Mouse (Mus musculus) lung, embryonic 16.5 days (tissue): Measurements from ENCODE around the gene Pigu. TPM values are rescaled to one million over a fixed set of nuclear protein-coding genes. Genes with fewer than 3 reads are reported as not detected.

ENCODE experiments used
- ATAC-seq: fragments of 200-750 bp; cut with Nextera tagmentation; 2 replicates; pipeline ENCODE4 v1.8.0; 2017; ENCODE audit warnings: low read depth, mild to moderate bottlenecking, moderate library complexity
- H3K27ac ChIP-seq: fragments of 300-500 bp; sonication (generic); 2 replicates; pipeline ENCODE4 v1.5.1; 2014; ENCODE audit warnings: mild to moderate bottlenecking, control low read depth, low read length
- H3K27me3 ChIP-seq: fragments of 300-500 bp; sonication (generic); 2 replicates; pipeline ENCODE4 v1.6.1; 2014; ENCODE audit warnings: low read depth, low read length, mixed read lengths; ENCODE audit not compliant: control insufficient read depth, insufficient read depth
- H3K36me3 ChIP-seq: fragments of 300-500 bp; sonication (generic); 2 replicates; pipeline ENCODE4 v1.6.1; 2014; ENCODE audit warnings: low read length; ENCODE audit not compliant: control insufficient read depth, insufficient read depth
- H3K4me1 ChIP-seq: fragments of 300-500 bp; sonication (generic); replicated peaks from 2 replicates; pipeline ENCODE4 v1.6.1; 2014; ENCODE audit warnings: low read length, mixed read lengths; ENCODE audit not compliant: control insufficient read depth, insufficient read depth
- H3K4me2 ChIP-seq: fragments of 300-500 bp; sonication (generic); 2 replicates; pipeline ENCODE4 v1.6.1; 2014; ENCODE audit warnings: low read depth, low read length, control low read depth
- H3K4me3 ChIP-seq: fragments of 300-500 bp; sonication (generic); 2 replicates; pipeline ENCODE4 v1.5.1; 2014; ENCODE audit warnings: mild to moderate bottlenecking, low read length, control low read depth
- H3K9ac ChIP-seq: fragments of 300-500 bp; sonication (generic); 2 replicates; pipeline ENCODE4 v1.6.1; 2014; ENCODE audit warnings: low read length, control low read depth
- H3K9me3 ChIP-seq: fragments of 300-500 bp; sonication (generic); 2 replicates; pipeline ENCODE4 v1.6.1; 2016; ENCODE audit warnings: low read length; ENCODE audit not compliant: control insufficient read depth
- WGBS: fragments of 180-500 bp; shearing (Covaris S2); extraction: QIAGEN DNeasy Blood & Tissue Kit; methylation state at CpG from one replicate; pipeline ENCODE4 v1.1.7; 2014; 5-methylcytosine and 5-hydroxymethylcytosine counted together
- polyA plus RNA-seq: library from polyadenylated mRNA; unstranded; fragments of >200 nt; fragmentation: Nextera tagmentation; extraction: Ambion mirVana; gene quantifications from 2 replicates; pipeline ENCODE4 v1.2.1, GENCODE M21; 2015

The Pigu gene
- polyA plus RNA-seq, 1 experiment from 2014 or later = 54.9 TPM

DNA sequence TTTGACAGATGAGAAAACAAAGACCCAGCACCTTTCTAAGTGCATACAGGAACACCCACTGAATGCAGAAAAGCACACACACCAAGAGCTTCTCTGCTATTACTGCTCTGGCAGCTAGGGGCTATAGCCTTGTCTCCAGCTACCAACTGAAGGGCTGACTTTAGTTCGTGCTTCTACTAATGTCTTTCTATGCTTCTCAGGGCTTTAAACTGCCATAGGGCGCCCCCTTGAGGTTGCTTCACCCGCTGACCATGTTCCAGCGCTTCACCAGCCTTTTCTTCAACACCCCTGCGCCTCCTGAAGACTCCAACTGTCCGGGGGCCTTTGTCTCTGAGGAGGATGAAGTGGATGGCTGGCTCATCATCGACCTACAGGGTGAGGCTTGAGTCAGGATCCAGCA lies 27.9 kb upstream of the Pigu start:
- H3K4me1 ChIP-seq = peaks cover 15% of the 10 kb centered on the region
- 30% methylated on average over 7 of the region's 7 CpGs for WGBS
- H3K36me3 ChIP-seq = peaks cover 5% of the 10 kb centered on the region
- H3K9ac ChIP-seq = no peak overlapping the region
- no peak overlapping the region for H3K4me3 ChIP-seq
- H3K27me3 ChIP-seq = peaks cover 4% of the 10 kb centered on the region; the same call in 1 of the 2 replicates
- H3K27ac ChIP-seq = no peak overlapping the region
- H3K4me2 ChIP-seq = no peak overlapping the region
- peak; percentile 21; the same call in 1 of the 2 replicates for ATAC-seq
- no peaks in the 10 kb centered on the region for H3K9me3 ChIP-seq

DNA sequence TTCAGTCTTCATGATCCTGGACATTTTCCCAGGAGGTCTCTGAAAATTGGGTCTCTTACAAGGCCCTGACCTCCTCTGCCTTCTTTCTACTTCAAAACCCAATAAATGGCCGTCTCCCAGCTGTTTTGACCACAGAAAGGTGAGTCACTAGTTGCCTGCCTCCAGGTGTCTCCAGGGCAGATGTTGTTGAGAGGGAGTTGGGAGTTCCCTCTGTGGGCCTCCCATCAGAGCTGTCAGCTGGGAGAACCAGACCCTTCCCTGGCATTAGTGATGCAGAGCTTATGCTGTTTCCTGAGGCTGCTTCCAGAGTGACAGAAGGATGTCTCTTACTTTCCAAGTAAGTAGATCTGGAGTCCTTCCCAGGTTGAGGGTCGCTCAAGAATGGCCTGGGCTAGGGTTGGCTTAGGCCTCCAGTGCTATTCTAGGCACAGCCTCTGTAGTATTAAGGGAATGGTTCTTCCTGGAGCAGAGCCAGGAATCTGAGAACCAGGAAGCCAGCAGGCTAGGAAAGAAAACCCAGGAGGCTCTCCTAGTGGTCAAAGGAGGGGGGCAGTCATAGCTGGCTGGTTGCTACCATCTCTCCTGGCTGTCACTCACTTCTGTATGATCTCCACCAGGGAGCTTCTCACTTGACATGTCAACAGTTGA lies 25.7 kb upstream of the Pigu start:
- no peaks in the 10 kb centered on the region for H3K36me3 ChIP-seq
- WGBS = 68% methylated on average over 2 of the region's 2 CpGs
- no peak overlapping the region for H3K4me3 ChIP-seq
- no peak overlapping the region for H3K9ac ChIP-seq
- no peaks in the 10 kb centered on the region for H3K9me3 ChIP-seq
- H3K27ac ChIP-seq = no peak overlapping the region
- peak overlapping the region; percentile 95 for H3K4me2 ChIP-seq
- peaks cover 15% of the 10 kb centered on the region for H3K4me1 ChIP-seq
- H3K27me3 ChIP-seq = peaks cover 4% of the 10 kb centered on the region; the same call in 1 of the 2 replicates
- no peak for ATAC-seq

DNA sequence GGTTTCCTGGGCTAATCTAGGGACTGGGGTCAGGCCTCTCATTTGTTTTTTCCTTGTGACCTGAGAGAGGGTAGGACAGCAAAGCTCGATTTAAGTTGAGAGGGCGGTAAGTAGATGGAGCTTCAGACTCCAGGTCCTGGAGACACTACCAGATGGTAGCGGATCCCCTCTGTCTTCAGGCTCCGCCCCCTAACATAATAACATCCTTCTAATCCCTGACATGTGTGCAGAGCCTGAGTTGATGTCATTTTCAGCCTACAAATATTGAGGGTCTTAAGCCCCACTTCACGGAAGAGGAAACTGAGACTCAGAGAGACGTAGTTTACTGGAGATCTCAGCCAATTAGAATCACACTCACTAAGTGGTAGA lies 25.1 kb upstream of the Pigu start:
- no peaks in the 10 kb centered on the region for H3K9me3 ChIP-seq
- 16% methylated on average over 6 of the region's 6 CpGs for WGBS

DNA sequence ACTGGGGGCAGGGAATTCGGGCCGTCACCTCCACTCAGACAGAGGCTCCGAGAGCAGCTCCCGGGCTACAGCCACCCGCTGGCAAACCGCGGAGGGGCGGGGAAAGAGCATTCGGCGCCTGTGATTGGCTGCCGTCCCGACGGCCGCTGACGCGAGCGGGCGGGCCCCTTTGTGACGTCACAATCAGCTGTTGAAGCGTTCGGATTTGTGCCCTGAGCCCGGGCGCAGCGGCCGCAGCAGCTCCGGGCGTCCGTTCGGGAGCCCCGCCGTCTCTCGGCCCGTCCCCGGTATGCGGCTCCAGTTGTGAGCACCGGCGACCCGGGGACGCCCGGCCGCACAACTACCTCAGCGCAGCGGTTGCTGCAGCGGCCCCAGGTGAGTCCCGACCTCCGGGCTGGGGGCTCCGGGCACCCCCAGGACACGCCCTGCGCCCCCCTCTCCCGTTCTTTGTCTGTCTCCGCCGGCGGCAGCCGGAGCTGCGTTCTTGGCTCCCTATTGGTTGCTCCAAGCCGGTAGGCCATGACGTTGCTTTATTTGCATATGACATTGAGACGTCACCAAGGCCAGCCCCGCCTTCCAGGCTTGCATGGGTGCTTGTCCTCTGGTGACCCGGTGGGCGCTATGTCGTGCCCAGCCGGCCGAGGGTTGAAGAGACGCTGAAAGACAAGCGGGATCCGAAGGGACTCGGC lies 24.6 kb upstream of the Pigu start:
- under 1% methylated on average over 61 of the region's 68 CpGs for WGBS
- H3K27me3 ChIP-seq = peaks cover 4% of the 10 kb centered on the region; the same call in 1 of the 2 replicates
- peak overlapping the region; percentile 95 for H3K4me2 ChIP-seq
- H3K9ac ChIP-seq = peak overlapping the region; percentile 94
- peak overlapping the region; percentile 98 for H3K4me3 ChIP-seq
- peaks cover 15% of the 10 kb centered on the region for H3K4me1 ChIP-seq
- H3K36me3 ChIP-seq = no peaks in the 10 kb centered on the region
- H3K27ac ChIP-seq = peak overlapping the region; percentile 98
- peak; percentile 94 for ATAC-seq
- no peaks in the 10 kb centered on the region for H3K9me3 ChIP-seq

More for the DNA sequence above, 25.1 kb upstream of the Pigu start:
- Histone ChIP-seq H3K27ac (peak overlapping the region; percentile 98), H3K4me2 (peak overlapping the region; percentile 95), H3K4me3 (peak overlapping the region; percentile 98), H3K36me3 (no peaks in the 10 kb centered on the region), H3K9ac (peak overlapping the region; percentile 94), H3K27me3 (peaks cover 4% of the 10 kb centered on the region; the same call in 1 of the 2 replicates), H3K4me1 (peaks cover 15% of the 10 kb centered on the region)
- ATAC-seq = peak; percentile 13; the same call in 1 of the 2 replicates

DNA sequence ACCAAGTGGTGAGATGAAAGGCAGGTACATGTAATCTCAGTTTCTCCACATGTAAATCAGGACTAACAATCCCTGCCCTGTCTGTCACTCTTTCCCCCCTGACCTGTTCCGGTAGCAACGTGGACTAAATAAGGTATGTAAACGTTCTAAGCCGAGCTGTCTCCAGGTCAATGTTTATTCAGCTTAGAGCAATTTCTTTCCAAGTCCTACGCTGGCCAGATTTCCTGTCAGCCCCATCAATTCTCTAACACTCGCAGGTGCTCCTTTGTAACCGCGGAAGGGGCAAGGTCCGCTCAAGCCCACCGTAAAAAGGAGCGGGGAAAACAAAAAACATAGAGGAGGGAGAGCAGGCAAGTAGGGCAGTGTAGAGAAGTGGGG lies 23.8 kb upstream of the Pigu start:
- peak overlapping the region; percentile 13; the same call in 1 of the 2 replicates for H3K27ac ChIP-seq
- 2% methylated on average over 11 of the region's 11 CpGs for WGBS

DNA sequence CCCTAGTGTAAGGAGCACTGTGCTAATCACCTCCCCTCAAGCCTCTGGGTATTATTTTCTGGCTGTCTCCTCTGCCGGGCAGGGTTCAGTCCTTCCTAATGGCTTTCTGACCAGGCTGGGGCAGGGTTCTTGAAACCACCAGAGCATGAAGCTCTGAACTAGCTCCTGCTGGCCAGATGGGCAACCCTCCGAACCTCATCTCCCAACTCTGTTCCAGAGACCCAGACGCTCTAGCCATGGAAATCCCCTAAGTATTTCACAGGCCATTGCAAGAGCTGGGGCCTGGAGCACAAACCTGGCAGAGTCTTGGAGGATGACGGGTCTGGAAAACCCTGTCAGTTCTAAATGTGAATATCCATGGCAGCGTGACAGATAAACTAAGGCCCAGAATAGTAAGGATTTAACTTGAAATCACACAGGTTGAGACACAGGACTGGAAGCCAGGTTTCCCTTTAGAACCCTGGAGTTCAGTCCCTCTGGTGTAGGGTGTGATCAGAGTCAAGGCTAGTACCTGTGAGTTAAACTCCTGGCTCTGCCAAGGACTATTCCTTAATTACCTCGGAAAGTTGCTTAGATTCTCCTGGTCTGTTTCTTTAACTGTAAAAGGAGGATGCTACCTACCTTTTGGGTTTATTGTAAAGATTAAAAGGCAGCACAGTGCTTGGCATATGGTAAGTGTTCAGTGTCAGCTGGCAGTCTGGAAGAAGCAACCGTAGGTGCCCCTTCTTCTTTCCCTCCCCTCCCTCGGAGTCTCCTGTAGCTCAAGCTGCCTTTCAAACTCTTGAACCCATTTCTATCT lies 23.2 kb upstream of the Pigu start, which contains the start of gene Trp53inp2:
Trp53inp2 (plus strand) TSS at position 799 of the 799 bp plus-strand sequence.
- Histone ChIP-seq H3K27me3 (peaks cover 4% of the 10 kb centered on the region; the same call in 1 of the 2 replicates), H3K9ac (peak within 1 kb of the TSS; percentile 94), H3K36me3 (no peaks in the 10 kb centered on the region), H3K4me1 (peaks cover 15% of the 10 kb centered on the region), H3K4me3 (peak within 1 kb of the TSS; percentile 98), H3K9me3 (no peaks in the 10 kb centered on the region), H3K4me2 (peak within 1 kb of the TSS; percentile 95), H3K27ac (peak within 1 kb of the TSS; percentile 98)
- 50% methylated on average over 8 of the region's 8 CpGs for WGBS
- ATAC-seq = no peak

More for the DNA sequence above, 23.8 kb upstream of the Pigu start:
- H3K9ac ChIP-seq = peak overlapping the region; percentile 94
- H3K4me3 ChIP-seq = peak overlapping the region; percentile 98
- peaks cover 15% of the 10 kb centered on the region for H3K4me1 ChIP-seq
- ATAC-seq = no peak
- H3K4me2 ChIP-seq = peak overlapping the region; percentile 95
- no peaks in the 10 kb centered on the region for H3K36me3 ChIP-seq
- H3K27me3 ChIP-seq = peaks cover 4% of the 10 kb centered on the region; the same call in 1 of the 2 replicates
- H3K9me3 ChIP-seq = no peaks in the 10 kb centered on the region

DNA sequence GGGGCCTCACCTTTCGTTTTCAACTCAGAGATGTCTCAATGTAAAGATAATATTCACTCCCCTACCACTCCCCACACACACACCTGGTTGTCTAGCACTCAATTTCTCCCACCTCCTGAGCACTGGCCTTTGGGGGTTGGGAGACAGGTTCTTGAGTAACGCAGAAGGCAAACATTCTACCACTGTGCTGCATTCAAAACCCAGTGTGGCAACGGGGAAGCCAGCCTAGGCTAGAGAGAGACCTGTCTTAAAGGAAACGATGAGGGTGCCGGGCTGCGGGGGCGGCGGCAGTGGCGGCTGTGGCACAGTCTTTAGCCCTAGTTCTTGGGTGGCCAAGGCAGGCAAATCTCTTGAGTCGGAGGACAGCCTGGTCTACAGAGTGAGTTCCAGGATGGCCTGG lies 19.0 kb upstream of the Pigu start:
- H3K4me3 ChIP-seq = no peak overlapping the region
- H3K9ac ChIP-seq = no peak overlapping the region
- no peaks in the 10 kb centered on the region for H3K36me3 ChIP-seq
- 74% methylated on average over 10 of the region's 10 CpGs for WGBS
- H3K9me3 ChIP-seq = no peaks in the 10 kb centered on the region
- no peak overlapping the region for H3K27ac ChIP-seq
- H3K4me1 ChIP-seq = peaks cover 4% of the 10 kb centered on the region
- no peak for ATAC-seq
- H3K27me3 ChIP-seq = peaks cover 4% of the 10 kb centered on the region; the same call in 1 of the 2 replicates
- no peak overlapping the region for H3K4me2 ChIP-seq

DNA sequence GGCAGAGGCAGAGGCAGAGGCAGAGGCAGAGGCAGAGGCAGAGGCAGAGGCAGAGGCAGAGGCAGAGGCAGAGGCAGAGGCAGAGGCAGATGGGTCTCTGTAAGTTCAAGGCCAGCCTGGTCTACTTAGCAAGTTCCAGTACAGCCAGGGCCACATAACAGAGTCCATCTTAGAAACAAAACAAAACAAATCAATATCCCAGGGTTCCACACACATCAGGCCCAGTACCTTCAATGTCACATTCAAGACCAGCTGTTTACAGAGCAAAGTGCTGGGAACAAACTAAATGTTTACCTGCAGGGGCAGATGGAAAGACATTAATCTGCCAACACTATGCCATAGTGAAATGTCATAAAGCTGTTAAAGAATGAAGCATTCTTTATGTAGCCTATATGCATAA lies 17.3 kb upstream of the Pigu start:
- Histone ChIP-seq H3K9ac (no peak overlapping the region), H3K9me3 (no peaks in the 10 kb centered on the region), H3K36me3 (no peaks in the 10 kb centered on the region), H3K4me2 (no peak overlapping the region), H3K4me1 (peaks cover 6% of the 10 kb centered on the region), H3K27ac (no peak overlapping the region), H3K27me3 (no peaks in the 10 kb centered on the region), H3K4me3 (no peak overlapping the region)
- no peak for ATAC-seq

DNA sequence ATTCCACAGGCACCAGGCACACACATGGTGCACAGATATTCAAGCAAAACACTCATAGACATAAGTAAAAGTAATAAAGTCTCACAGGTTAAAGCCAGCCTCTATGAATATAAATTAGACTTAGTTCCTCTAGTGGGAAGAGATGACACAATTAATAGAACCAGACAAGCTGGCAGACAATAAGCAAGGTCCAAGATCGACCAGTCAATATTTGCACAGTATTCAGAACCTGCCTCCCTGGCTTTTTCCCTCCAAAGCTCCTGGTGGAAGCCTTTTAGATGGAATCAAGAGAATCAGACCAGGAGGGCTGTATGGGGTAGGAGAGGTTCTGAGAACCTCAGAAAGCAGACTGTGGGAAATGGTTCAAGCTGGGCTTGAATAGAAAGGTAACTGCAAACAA lies 16.7 kb upstream of the Pigu start:
- H3K27me3 ChIP-seq = no peaks in the 10 kb centered on the region
- no peak overlapping the region for H3K4me3 ChIP-seq
- no peak overlapping the region for H3K27ac ChIP-seq
- peaks cover 11% of the 10 kb centered on the region for H3K4me1 ChIP-seq
- H3K4me2 ChIP-seq = no peak overlapping the region
- H3K9ac ChIP-seq = no peak overlapping the region
- ATAC-seq = no peak
- 67% methylated on average over 1 of the region's 1 CpGs for WGBS
- no peaks in the 10 kb centered on the region for H3K9me3 ChIP-seq
- H3K36me3 ChIP-seq = no peaks in the 10 kb centered on the region
